Mouse (Mus musculus) monocyte, adult 2 months (primary cell): ENCODE measurements around the gene Gm21119.
A peak's percentile ranks its signal among the peaks of the same experiment; 100 is the strongest.

Experiments
- DNase-seq, 2 experiments: peaks; one replicate each; pipeline ENCODE4 v3.0.0; 2022; ENCODE audit warnings: low spot score in 2 of 2, low read depth in 1 of 2

Gene Gm21119

DNA sequence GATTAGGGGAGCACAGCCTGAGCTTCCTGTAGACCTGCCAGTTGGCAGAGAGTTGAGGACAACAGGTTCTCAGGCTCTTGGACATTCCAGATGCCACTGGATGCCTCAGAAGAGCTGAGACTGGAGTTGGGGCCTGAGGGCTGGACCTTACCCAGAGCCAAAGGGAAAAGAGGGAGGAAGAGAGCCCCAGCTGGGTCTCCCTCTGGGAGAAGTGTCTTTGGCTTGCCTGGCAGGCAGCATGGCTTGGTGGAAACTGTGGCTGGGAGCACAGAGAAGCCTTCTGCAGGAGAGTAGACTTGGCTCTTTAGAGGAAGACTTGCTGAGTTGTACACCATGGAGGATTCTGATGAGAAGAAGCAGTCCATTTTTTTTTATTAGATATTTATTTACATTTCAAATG, 38.3 kb downstream of the Gm21119 start:
- DNase-seq = peak in 1 of 2 experiments; percentile 1

DNA sequence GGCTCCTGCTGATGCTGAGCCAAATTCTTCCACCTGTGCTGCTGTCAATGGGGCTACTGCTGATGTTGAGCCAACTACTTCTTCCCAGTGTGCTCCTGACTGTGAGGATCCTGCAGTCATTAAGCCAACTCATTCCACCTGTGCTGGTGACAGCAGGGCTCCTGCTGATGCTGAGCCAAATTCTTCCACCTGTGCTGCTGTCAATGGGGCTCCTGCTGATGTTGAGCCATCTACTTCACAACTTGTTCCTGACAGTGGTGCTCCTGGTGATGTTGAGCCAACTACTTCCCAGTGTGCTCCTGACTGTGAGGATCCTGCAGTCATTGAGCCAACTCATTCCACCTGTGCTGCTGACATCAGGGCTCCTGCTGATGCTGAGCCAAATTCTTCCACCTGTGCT, 63.7 kb downstream of the Gm21119 start:
- DNase-seq = peak in 1 of 2 experiments; percentile 1
